Mouse (Mus musculus): Measurements from ENCODE around the gene Foxo6. TPM values are rescaled to one million over a fixed set of nuclear protein-coding genes. Genes with fewer than 3 reads are reported as not detected.

The Foxo6 gene
- polyA plus RNA-seq (2014; fragmentation: Illumina TruSeq; extraction: RNeasy Lipid Tissue Mini Kit (QIAGEN cat#74804); ENCODE audit: low read depth, low replicate concordance), result not detected

GRCm38 (mm10) chr4:120287290-120288111 lies at the start of gene Foxo6:
Foxo6 (minus strand) TSS chr4:120287349.

Other genes with a start within 250 kb of the Foxo6 start
- not detected for gene AL607142.1, start 222.4 kb downstream of the Foxo6 start, polyA plus RNA-seq (2014; fragmentation: Illumina TruSeq; extraction: RNeasy Lipid Tissue Mini Kit (QIAGEN cat#74804); ENCODE audit: low read depth, low replicate concordance)
- not detected for gene Edn2, start 126.1 kb downstream of the Foxo6 start, polyA plus RNA-seq (2014; fragmentation: Illumina TruSeq; extraction: RNeasy Lipid Tissue Mini Kit (QIAGEN cat#74804); ENCODE audit: low read depth, low replicate concordance)
- 4.3 TPM for gene Scmh1, start 117.9 kb upstream of the Foxo6 start, polyA plus RNA-seq (2014; fragmentation: Illumina TruSeq; extraction: RNeasy Lipid Tissue Mini Kit (QIAGEN cat#74804); ENCODE audit: low read depth, low replicate concordance)
- gene Slfnl1, start 244.9 kb upstream of the Foxo6 start, polyA plus RNA-seq (2014; fragmentation: Illumina TruSeq; extraction: RNeasy Lipid Tissue Mini Kit (QIAGEN cat#74804); ENCODE audit: low read depth, low replicate concordance), result not detected

Measured in liver, adult 10 weeks (tissue).